Mouse (Mus musculus): Measurements from ENCODE around the gene Mtmr4. TPM values are rescaled to one million over a fixed set of nuclear protein-coding genes. Genes with fewer than 3 reads are reported as not detected.

Mtmr4 gene
- polyA plus RNA-seq, 1 experiment from 2014 or later = 58.2 TPM

DNA sequence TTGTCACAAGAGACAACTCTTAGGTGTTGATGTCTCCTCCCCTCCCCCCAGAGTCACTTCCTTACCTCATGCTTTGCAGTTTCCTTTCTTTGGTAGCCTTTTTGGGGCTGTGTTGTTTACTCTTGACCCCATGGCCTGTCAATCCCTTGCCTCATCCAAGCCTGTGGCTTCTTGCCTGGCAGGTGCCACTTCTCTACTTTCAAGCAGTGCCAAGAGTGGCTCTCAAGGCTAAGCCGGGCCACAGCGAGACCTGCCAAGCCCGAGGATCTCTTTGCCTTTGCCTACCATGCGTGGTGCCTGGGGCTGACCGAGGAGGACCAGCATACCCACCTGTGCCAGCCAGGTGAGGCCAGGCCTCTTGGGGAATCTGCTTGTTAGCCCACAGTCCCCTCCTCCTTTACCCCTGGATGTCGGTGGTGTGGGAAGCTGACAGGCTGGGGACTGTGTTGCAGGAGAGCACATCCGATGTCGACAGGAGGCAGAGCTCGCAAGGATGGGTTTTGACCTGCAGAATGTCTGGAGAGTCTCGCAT is 8.4 kb downstream of the Mtmr4 start:
- Histone ChIP-seq H3K36me3 (peaks cover 84% of the 10 kb centered on the region), H3K27me3 (no peaks in the 10 kb centered on the region), H3K4me3 (no peak overlapping the region), H3K27ac (replicated peaks) (no peak overlapping the region), H3K4me2 (no peak overlapping the region), H3K9me3 (no peaks in the 10 kb centered on the region), H3K4me1 (replicated peaks) (peaks cover 29% of the 10 kb centered on the region), H3K9ac (no peak overlapping the region)
- 91% methylated on average over 10 of the region's 10 CpGs for WGBS
- no peak for ATAC-seq (ENCODE audit: low read depth)

DNA sequence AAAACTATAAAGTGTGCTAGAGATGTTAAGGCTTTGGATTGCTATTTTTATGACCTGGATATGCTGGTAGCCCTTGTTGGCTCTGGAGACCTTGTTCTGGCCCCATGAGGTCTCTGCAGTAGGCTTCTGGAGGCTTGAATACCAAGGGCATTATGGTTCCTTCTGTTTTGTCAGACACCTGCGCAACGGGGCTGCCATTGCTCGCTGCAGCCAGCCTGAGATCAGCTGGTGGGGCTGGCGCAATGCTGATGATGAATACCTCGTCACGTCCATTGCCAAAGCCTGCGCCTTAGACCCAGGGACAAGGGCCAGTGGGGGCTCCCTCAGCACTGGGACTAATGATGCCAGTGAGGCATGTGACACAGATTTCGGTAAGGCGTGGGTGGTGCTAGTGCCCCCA is 10.3 kb downstream of the Mtmr4 start:
- no peaks in the 10 kb centered on the region for H3K9me3 ChIP-seq
- WGBS = 92% methylated on average over 9 of the region's 9 CpGs
- no peak overlapping the region for H3K4me2 ChIP-seq
- H3K4me1 ChIP-seq (replicated peaks) = peaks cover 13% of the 10 kb centered on the region
- no peak overlapping the region for H3K27ac ChIP-seq (replicated peaks)
- no peak overlapping the region for H3K4me3 ChIP-seq
- no peak overlapping the region for H3K9ac ChIP-seq
- H3K27me3 ChIP-seq = no peaks in the 10 kb centered on the region
- no peak for ATAC-seq (ENCODE audit: low read depth)
- H3K36me3 ChIP-seq = peaks cover 100% of the 10 kb centered on the region

DNA sequence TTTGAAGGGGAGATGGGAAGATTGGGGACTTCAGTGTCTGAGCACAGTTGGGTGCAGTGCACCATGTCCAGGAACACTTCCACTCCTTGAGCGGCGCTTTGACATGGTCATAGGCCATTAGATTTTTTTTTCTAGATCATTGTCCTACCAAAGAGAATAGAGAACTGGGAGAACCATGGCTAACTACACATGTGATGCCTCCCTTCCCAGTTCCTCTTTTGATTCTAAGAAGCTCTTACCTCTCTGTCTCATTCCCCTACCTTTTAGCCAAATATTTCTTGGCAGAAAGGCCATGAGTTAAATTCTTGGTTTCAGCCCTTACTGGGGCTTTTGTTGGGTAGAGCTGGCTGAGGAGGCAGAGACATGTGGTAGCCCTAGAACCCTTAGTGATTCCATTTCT is 11.6 kb downstream of the Mtmr4 start:
- peaks cover 100% of the 10 kb centered on the region for H3K36me3 ChIP-seq
- WGBS = 98% methylated on average over 2 of the region's 2 CpGs
- no peak for ATAC-seq (ENCODE audit: low read depth)
- no peak overlapping the region for H3K27ac ChIP-seq (replicated peaks)
- H3K9ac ChIP-seq = no peak overlapping the region
- no peaks in the 10 kb centered on the region for H3K9me3 ChIP-seq
- H3K4me2 ChIP-seq = no peak overlapping the region
- no peak overlapping the region for H3K4me3 ChIP-seq
- no peaks in the 10 kb centered on the region for H3K27me3 ChIP-seq
- H3K4me1 ChIP-seq (replicated peaks) = 0 out of 2 replicates have a peak, but pooled peaks cover 6% of the 10 kb centered on the region

DNA sequence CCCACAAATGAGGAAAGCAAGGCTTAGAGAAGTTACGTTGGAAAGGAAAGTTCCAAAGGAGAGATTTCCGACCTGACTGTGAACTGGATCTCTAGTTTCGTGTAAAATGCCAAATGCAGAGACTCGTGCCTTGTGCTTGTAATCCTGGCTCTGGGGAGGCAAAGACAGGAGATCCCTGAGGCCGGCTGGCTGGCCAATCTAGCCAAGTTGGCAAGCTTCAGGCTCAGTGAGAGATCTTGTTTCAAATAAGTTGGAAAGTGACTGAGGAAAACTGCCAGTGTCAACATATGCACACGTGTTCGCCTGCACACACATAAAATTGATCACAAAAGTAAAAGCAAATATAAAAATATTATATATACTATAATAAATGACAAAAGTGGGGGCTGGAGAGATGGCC is 17.3 kb downstream of the Mtmr4 start:
- H3K9ac ChIP-seq = no peak overlapping the region
- no peak overlapping the region for H3K4me3 ChIP-seq
- ATAC-seq (ENCODE audit: low read depth) = no peak
- H3K27ac ChIP-seq (replicated peaks) = no peak overlapping the region
- 91% methylated on average over 7 of the region's 7 CpGs for WGBS
- no peaks in the 10 kb centered on the region for H3K9me3 ChIP-seq
- H3K36me3 ChIP-seq = peaks cover 99% of the 10 kb centered on the region
- H3K27me3 ChIP-seq = no peaks in the 10 kb centered on the region
- H3K4me1 ChIP-seq (replicated peaks) = no peaks in the 10 kb centered on the region; the same call in 1 of the 2 replicates
- H3K4me2 ChIP-seq = no peak overlapping the region

DNA sequence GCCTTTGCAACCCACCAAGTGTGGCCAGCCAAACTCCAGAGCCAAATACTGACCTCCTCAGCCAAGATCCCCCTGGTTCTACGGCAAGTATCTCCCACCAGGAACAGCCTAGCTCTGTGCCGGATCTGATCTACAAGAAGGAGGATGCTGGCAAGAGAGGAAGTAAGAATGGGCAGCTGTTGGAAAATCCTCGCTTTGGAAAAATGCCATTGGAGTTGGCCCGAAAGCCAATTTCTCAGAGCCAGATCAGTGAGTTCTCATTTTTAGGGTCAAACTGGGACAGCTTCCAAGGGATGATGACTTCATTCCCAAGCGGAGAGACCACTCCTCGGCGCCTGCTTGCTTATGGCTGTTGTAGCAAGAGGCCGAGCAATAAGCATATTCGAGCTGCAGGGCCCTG is 19.6 kb downstream of the Mtmr4 start:
- Histone ChIP-seq H3K4me1 (replicated peaks) (no peaks in the 10 kb centered on the region; the same call in 1 of the 2 replicates), H3K4me2 (no peak overlapping the region), H3K4me3 (no peak overlapping the region), H3K27ac (replicated peaks) (no peak overlapping the region), H3K9me3 (no peaks in the 10 kb centered on the region), H3K9ac (no peak overlapping the region), H3K27me3 (no peaks in the 10 kb centered on the region), H3K36me3 (peaks cover 98% of the 10 kb centered on the region)
- WGBS = 93% methylated on average over 9 of the region's 9 CpGs
- no peak for ATAC-seq (ENCODE audit: low read depth)

DNA sequence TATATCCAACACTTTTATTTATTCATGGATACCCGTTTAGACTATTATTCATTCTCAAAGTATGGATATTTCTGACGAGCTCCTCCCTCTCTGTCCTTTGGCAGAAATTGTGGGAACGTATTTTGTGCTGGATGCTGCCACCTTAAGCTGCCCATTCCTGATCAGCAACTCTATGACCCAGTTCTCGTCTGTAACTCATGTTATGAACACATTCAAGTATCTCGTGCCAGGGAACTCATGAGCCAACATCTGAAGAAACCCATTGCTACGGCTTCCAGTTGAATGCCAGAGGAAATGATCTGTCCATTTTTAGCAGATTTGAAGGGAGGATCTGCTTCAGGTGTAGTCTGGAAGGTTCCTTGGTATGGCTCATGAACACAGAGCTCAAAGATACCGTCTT is 22.0 kb downstream of the Mtmr4 start:
- Histone ChIP-seq H3K9ac (no peak overlapping the region), H3K36me3 (peaks cover 98% of the 10 kb centered on the region), H3K4me1 (replicated peaks) (no peaks in the 10 kb centered on the region; the same call in 1 of the 2 replicates), H3K4me3 (no peak overlapping the region), H3K27ac (replicated peaks) (no peak overlapping the region), H3K27me3 (no peaks in the 10 kb centered on the region), H3K9me3 (no peaks in the 10 kb centered on the region; the same call in 1 of the 2 replicates), H3K4me2 (no peak overlapping the region)
- 93% methylated on average over 7 of the region's 7 CpGs for WGBS
- ATAC-seq (ENCODE audit: low read depth) = no peak

DNA sequence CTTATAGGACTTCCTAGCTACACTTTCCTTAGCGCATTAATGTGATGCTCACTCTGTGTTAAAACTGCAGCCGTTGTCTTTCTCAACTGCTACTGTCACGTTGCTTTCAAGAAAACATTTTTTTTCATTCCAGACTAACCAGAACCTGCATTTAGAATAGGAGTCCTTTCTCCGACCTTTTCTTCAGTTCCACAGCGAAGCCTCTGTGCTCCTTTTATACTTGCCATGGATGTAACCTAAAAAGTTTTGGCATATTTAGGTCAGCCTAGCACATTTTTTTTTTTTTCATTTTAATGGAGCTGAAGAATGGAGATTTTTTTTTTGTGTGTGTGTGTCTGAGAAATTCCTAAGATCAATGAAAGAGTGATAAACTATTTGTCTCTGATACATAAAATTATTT is 23.6 kb downstream of the Mtmr4 start:
- H3K27ac ChIP-seq (replicated peaks) = no peak overlapping the region
- H3K4me2 ChIP-seq = no peak overlapping the region
- H3K9me3 ChIP-seq = no peaks in the 10 kb centered on the region; the same call in 1 of the 2 replicates
- ATAC-seq (ENCODE audit: low read depth) = no peak
- H3K36me3 ChIP-seq = peaks cover 93% of the 10 kb centered on the region
- 93% methylated on average over 5 of the region's 5 CpGs for WGBS
- no peaks in the 10 kb centered on the region; the same call in 1 of the 2 replicates for H3K4me1 ChIP-seq (replicated peaks)
- no peak overlapping the region for H3K9ac ChIP-seq
- H3K4me3 ChIP-seq = no peak overlapping the region
- H3K27me3 ChIP-seq = no peaks in the 10 kb centered on the region

DNA sequence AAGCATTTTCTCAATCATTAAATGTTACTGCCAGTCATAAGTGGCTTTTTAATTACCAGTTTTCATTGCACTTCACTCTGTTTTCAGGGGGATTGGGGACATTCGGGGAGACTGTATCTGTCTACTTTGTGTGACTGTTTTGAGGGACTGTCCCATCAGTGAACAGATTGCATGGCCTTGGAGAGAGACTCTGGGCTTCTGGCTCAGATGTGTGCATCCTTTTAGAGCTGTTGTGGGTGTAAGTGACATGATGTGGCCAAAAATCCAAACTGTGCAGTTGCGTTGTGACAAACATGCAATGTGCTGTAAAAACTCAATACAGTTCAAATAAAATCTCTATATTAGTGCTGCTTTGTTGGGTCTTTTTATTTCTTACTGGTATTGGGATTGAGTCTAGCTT is 24.0 kb downstream of the Mtmr4 start:
- 96% methylated on average over 2 of the region's 2 CpGs for WGBS

DNA sequence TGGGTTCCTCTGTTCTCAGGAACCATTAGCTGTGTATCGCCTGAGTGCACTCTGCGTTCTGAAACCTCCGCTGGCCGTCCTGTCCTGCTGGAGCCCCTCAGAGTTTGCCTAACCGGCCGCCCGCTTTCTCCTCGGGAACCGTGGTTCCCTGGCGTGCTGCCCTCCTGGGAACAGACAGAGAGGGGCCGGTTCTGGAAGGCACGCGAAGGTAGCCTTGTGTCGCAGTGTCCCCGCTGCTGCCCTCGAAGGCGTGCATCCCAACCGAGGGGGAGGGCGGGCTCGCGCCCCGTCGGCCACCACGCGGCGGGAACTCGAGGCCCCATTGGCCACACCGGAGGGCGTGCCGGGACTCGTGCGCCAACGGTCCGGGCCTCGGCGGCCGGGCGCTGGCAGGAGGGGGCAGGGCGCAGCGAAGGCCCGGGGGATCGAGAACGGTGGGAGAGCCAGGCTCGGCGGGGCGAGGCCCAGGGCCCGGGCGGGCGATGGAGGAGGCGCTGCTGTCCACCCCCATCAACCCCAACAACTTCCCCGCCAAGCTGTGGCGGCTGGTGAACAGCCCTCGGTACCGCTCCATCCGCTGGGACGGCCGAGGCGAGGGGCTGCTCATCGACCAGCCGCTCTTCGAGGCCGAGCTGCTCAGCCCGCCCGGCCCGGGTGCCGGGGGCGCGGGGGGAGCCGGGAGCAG is 25.0 kb downstream of the Mtmr4 start, which contains the start of gene Hsf5:
Gene Hsf5 (plus strand): TSS at position 375 of the 685 bp plus-strand sequence.
- H3K9me3 ChIP-seq = no peaks in the 10 kb centered on the region; the same call in 1 of the 2 replicates
- H3K4me1 ChIP-seq (replicated peaks) = no peaks in the 10 kb centered on the region; the same call in 1 of the 2 replicates
- H3K27me3 ChIP-seq = no peaks in the 10 kb centered on the region
- no peak within 1 kb of the TSS for H3K4me3 ChIP-seq
- no peak within 1 kb of the TSS for H3K9ac ChIP-seq
- no peak within 1 kb of the TSS for H3K27ac ChIP-seq (replicated peaks)
- no peak for ATAC-seq (ENCODE audit: low read depth)
- WGBS = 89% methylated on average over 66 of the region's 69 CpGs
- peaks cover 86% of the 10 kb centered on the region for H3K36me3 ChIP-seq
- H3K4me2 ChIP-seq = no peak within 1 kb of the TSS

More for the DNA sequence above, 24.0 kb downstream of the Mtmr4 start:
- H3K27ac ChIP-seq (replicated peaks) = no peak overlapping the region
- H3K27me3 ChIP-seq = no peaks in the 10 kb centered on the region
- H3K4me3 ChIP-seq = no peak overlapping the region
- no peak for ATAC-seq (ENCODE audit: low read depth)
- no peak overlapping the region for H3K9ac ChIP-seq
- H3K4me1 ChIP-seq (replicated peaks) = no peaks in the 10 kb centered on the region; the same call in 1 of the 2 replicates
- H3K4me2 ChIP-seq = no peak overlapping the region
- peaks cover 92% of the 10 kb centered on the region for H3K36me3 ChIP-seq
- no peaks in the 10 kb centered on the region; the same call in 1 of the 2 replicates for H3K9me3 ChIP-seq

DNA sequence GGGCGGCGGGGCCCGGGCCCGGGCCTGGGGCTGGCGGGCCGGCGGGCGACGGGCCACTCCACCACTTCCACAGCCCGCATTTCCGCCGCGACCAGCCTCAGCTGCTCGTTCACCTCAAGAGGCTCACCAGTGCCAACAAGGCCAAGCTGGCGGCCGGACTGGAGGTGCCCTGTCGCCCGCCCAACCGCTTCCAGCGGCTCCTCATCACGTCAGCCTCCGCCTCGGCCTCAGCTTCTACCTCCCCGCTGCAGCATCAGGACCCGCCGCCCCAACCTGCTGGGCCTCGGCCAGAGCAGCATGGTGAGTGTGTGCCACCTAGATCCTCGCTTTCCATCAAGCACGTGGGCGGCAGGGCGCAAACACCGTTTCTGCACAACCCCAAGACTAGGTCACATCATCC is 25.6 kb downstream of the Mtmr4 start:
- Histone ChIP-seq H3K9ac (no peak overlapping the region), H3K27ac (replicated peaks) (no peak overlapping the region)

DNA sequence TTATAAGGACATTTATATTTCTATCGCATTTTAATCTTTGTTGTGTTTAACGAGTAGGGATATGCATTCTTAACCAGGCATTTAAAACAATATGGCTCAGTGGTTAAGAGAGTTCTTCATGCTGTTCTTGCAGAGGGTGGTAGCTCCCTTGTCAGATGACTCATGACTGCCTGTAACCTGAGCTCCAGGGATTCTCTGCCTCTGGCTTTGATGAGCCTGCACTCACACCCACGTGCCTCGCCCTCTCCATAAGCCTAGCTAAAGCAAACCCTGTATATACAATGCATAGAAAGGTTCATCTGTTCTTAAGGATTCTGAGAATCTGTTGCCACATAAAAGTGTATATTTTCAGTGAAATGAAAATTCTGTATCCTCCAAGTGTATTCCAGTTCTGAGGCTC is 31.2 kb downstream of the Mtmr4 start:
- ATAC-seq (ENCODE audit: low read depth) = no peak
- 82% methylated on average over 4 of the region's 4 CpGs for WGBS
- Histone ChIP-seq H3K36me3 (peaks cover 59% of the 10 kb centered on the region), H3K4me1 (replicated peaks) (no peaks in the 10 kb centered on the region), H3K9ac (no peak overlapping the region), H3K9me3 (no peaks in the 10 kb centered on the region), H3K4me3 (no peak overlapping the region), H3K4me2 (no peak overlapping the region), H3K27ac (replicated peaks) (no peak overlapping the region), H3K27me3 (no peaks in the 10 kb centered on the region)

More for the DNA sequence above, 25.6 kb downstream of the Mtmr4 start:
- H3K4me2 ChIP-seq = no peak overlapping the region
- 97% methylated on average over 32 of the region's 32 CpGs for WGBS
- H3K4me1 ChIP-seq (replicated peaks) = no peaks in the 10 kb centered on the region
- H3K9me3 ChIP-seq = no peaks in the 10 kb centered on the region; the same call in 1 of the 2 replicates
- 0 out of 2 replicates have a peak, but pooled peaks have one; percentile 15 for ATAC-seq (ENCODE audit: low read depth)
- H3K27me3 ChIP-seq = no peaks in the 10 kb centered on the region
- H3K36me3 ChIP-seq = peaks cover 85% of the 10 kb centered on the region
- no peak overlapping the region for H3K4me3 ChIP-seq

DNA sequence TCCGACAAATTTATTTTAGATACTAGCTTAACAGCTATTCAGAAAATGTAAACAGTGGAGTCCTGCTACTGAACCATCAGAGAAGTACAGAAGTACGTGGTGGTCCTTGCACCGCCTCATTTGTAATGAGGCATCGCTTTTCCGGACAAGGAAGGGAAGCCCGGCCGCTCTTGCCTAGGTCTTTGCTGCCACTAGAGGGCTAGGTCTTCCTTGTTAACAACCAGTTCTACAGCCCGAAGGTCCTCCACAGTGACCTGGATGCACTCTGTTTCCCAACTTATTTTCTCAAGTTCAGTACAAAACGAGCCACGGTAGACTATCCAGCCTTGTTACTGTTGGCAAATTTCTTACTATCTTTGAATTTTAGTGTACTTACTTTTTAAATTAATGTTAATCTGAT is 37.9 kb downstream of the Mtmr4 start:
- Histone ChIP-seq H3K4me2 (no peak overlapping the region), H3K9me3 (no peaks in the 10 kb centered on the region), H3K36me3 (peaks cover 14% of the 10 kb centered on the region; the same call in 1 of the 2 replicates), H3K27ac (replicated peaks) (no peak overlapping the region), H3K27me3 (no peaks in the 10 kb centered on the region), H3K4me1 (replicated peaks) (no peaks in the 10 kb centered on the region), H3K4me3 (no peak overlapping the region), H3K9ac (no peak overlapping the region)
- WGBS = 35% methylated on average over 10 of the region's 10 CpGs
- no peak for ATAC-seq (ENCODE audit: low read depth)
